Mouse (Mus musculus) ES-Bruce4 (cell line): ENCODE results near the gene Atp6v0a4.

ENCODE experiments used
- EP300 ChIP-seq: IDR thresholded peaks from 2 replicates; pipeline ENCODE4 v1.6.1; 2011; ENCODE audit warnings: low read depth, low read length; ENCODE audit not compliant: insufficient read depth
- POLR2A ChIP-seq: IDR thresholded peaks from one replicate; pipeline ENCODE4 v1.8.1; 2011; ENCODE audit warnings: low read length; ENCODE audit not compliant: insufficient read depth

DNA sequence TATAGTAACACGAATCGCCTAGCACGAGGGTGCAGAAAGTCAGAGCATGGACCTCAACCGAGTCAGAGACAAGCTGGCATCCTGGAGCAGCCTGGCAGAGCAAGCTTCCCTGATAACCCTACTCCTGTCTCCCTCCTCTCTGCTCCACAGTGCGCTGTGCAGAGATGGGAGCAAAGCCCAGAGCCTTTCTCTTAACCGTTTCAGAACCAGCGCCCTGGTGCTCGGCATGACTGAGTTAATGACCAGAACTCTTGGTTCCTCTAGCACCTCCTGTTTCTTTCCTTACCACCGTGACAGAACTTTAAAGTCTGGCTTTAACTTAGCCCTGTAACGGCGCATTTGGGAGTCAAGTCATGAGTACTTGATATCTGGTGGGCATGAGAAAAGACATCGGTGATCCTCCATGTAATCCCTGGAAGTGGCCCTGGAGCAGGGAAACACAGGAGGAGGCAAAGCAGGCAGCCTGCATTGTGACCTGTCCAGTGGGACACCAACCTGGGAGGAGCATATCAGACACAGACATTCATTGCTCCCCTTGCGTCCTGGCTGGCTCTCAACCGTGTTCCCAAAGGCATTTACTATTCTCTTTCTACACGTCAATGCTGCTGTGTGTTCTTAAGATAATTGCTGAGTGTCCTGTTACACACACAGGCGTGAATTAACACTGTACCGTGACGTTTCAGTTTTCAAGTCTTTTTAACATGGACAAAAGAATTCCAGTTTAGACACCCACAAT, 747 bp downstream of the Atp6v0a4 start:
- TF ChIP-seq EP300 (no peak), POLR2A (no peak)
